Mouse (Mus musculus) limb, embryonic 14.5 days (tissue): Measurements from ENCODE around the gene Nsf. TPM values are rescaled to one million over a fixed set of nuclear protein-coding genes. Genes with fewer than 3 reads are reported as not detected.

Experiments
- ATAC-seq: fragments of 200-750 bp; cut with Nextera tagmentation; 2 replicates; pipeline ENCODE4 v1.8.0; 2017; ENCODE audit warnings: low read depth, moderate number of reproducible peaks, moderate TSS enrichment; ENCODE audit not compliant: low FRiP score
- DNase-seq: peaks from one replicate; pipeline ENCODE4 v3.0.0-alpha.2; 2015; ENCODE audit warnings: low spot score
- H3K27ac ChIP-seq: fragments of 300-500 bp; sonication (generic); replicated peaks from 2 replicates; pipeline ENCODE4 v1.5.1; 2014; ENCODE audit warnings: low read depth, mild to moderate bottlenecking, low read length, moderate library complexity, mixed read lengths
- H3K27me3 ChIP-seq: fragments of 300-500 bp; sonication (generic); 2 replicates; pipeline ENCODE4 v1.6.1; 2014; ENCODE audit warnings: low read length, mixed read lengths; ENCODE audit not compliant: control insufficient read depth, insufficient read depth
- H3K36me3 ChIP-seq: fragments of 300-500 bp; sonication (generic); 2 replicates; pipeline ENCODE4 v1.6.1; 2014; ENCODE audit warnings: mild to moderate bottlenecking, low read length, moderate library complexity, mixed read lengths; ENCODE audit not compliant: control insufficient read depth, insufficient read depth
- H3K4me1 ChIP-seq: fragments of 300-500 bp; sonication (generic); 2 replicates; pipeline ENCODE4 v1.6.1; 2014; ENCODE audit warnings: antibody characterized with exemption, low read length, mixed read lengths; ENCODE audit not compliant: control insufficient read depth, insufficient read depth
- H3K4me2 ChIP-seq: fragments of 300-500 bp; sonication (generic); replicated peaks from 2 replicates; pipeline ENCODE4 v1.6.1; 2014; ENCODE audit warnings: low read depth, mild to moderate bottlenecking, low read length, moderate library complexity; ENCODE audit not compliant: severe bottlenecking
- H3K4me3 ChIP-seq: fragments of 300-500 bp; sonication (generic); replicated peaks from 2 replicates; pipeline ENCODE4 v1.5.1; 2014; ENCODE audit warnings: low read length
- H3K9ac ChIP-seq: fragments of 300-500 bp; sonication (generic); 2 replicates; pipeline ENCODE4 v1.6.1; 2014; ENCODE audit warnings: mild to moderate bottlenecking, low read depth, low read length, moderate library complexity; ENCODE audit not compliant: severe bottlenecking
- H3K9me3 ChIP-seq: fragments of 300-500 bp; sonication (generic); 2 replicates; pipeline ENCODE4 v1.6.1; 2016; ENCODE audit warnings: low read length; ENCODE audit not compliant: control insufficient read depth
- POLR2A ChIP-seq: fragments of 200-500 bp; IDR thresholded peaks from 2 replicates; pipeline ENCODE4 v1.8.0; 2012; ENCODE audit warnings: inconsistent platforms, mild to moderate bottlenecking, moderate library complexity, borderline replicate concordance; ENCODE audit not compliant: insufficient read depth, insufficient read length; ENCODE audit errors: extremely low read depth
- WGBS: fragments of 180-500 bp; shearing (Covaris S2); extraction: QIAGEN DNeasy Blood & Tissue Kit; methylation state at CpG from one replicate; pipeline ENCODE4 v1.1.7; 2014; 5-methylcytosine and 5-hydroxymethylcytosine counted together
- polyA plus RNA-seq, 2 experiments: library from polyadenylated mRNA; depleted of rRNA in 1 of 2; stranded (reverse) in 1 of 2; unstranded in 1 of 2; fragments of >200 nt; fragmentation: Nextera tagmentation in 1 of 2; extraction: Ambion mirVana in 1 of 2; gene quantifications; 2 replicates each; pipeline versions ENCODE4 v1.2.1 to v1.2.3; 2012 to 2014

Gene Nsf
- polyA plus RNA-seq, 2 experiments = 33.5 to 43.6 TPM

DNA sequence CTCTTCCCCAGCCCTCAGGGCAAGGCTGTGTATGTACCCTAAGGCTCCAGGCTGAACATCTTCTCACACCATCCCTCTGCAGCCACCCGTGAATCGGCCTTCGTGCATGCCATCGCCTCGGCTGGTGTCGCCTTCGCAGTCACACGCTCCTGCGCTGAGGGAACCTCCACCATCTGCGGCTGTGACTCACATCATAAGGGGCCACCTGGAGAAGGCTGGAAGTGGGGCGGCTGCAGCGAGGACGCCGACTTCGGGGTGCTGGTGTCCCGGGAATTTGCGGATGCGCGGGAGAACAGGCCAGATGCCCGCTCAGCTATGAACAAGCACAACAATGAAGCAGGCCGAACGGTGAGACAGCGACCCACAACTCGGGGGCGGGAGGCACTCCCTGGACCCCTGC is 142.6 kb downstream of the Nsf start:
- no peaks in the 10 kb centered on the region for H3K9me3 ChIP-seq
- no peak overlapping the region for H3K9ac ChIP-seq
- no peak overlapping the region for H3K4me3 ChIP-seq
- H3K27me3 ChIP-seq = peaks cover 42% of the 10 kb centered on the region
- DNase-seq (no peak), ATAC-seq (no peak)
- peaks cover 13% of the 10 kb centered on the region for H3K4me1 ChIP-seq
- H3K4me2 ChIP-seq = no peak overlapping the region
- 52% methylated on average over 25 of the region's 25 CpGs for WGBS
- no peak for TF ChIP-seq POLR2A
- no peak overlapping the region for H3K27ac ChIP-seq
- no peaks in the 10 kb centered on the region for H3K36me3 ChIP-seq

DNA sequence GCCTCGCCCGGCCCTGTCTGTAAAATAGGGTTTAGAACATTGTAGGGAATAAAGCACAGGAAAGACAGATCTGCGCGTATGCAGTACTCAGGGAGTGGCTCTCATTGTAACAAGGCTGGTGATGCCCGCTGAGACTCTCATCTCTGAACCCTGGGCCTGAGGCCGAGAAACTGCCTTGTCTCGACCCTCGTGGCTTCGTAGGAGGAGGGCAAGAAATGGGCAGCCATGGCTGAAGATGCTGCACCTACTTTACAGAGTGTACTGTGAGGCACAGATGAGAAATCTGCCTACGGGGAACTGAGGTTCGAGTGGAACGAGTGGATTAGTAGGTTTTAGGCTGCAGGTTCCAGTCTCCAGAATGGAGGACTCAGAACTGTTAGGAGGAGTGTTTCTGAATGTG is 143.2 kb downstream of the Nsf start:
- peaks cover 13% of the 10 kb centered on the region for H3K4me1 ChIP-seq
- WGBS = 23% methylated on average over 12 of the region's 12 CpGs
- H3K27me3 ChIP-seq = peaks cover 42% of the 10 kb centered on the region
- no peak overlapping the region for H3K27ac ChIP-seq
- ATAC-seq = no peak
- no peak for TF ChIP-seq POLR2A
- no peaks in the 10 kb centered on the region for H3K36me3 ChIP-seq
- no peaks in the 10 kb centered on the region for H3K9me3 ChIP-seq
- H3K4me2 ChIP-seq = peak overlapping the region; percentile 97
- no peak for DNase-seq
- H3K9ac ChIP-seq = no peak overlapping the region
- peak overlapping the region; percentile 53 for H3K4me3 ChIP-seq

DNA sequence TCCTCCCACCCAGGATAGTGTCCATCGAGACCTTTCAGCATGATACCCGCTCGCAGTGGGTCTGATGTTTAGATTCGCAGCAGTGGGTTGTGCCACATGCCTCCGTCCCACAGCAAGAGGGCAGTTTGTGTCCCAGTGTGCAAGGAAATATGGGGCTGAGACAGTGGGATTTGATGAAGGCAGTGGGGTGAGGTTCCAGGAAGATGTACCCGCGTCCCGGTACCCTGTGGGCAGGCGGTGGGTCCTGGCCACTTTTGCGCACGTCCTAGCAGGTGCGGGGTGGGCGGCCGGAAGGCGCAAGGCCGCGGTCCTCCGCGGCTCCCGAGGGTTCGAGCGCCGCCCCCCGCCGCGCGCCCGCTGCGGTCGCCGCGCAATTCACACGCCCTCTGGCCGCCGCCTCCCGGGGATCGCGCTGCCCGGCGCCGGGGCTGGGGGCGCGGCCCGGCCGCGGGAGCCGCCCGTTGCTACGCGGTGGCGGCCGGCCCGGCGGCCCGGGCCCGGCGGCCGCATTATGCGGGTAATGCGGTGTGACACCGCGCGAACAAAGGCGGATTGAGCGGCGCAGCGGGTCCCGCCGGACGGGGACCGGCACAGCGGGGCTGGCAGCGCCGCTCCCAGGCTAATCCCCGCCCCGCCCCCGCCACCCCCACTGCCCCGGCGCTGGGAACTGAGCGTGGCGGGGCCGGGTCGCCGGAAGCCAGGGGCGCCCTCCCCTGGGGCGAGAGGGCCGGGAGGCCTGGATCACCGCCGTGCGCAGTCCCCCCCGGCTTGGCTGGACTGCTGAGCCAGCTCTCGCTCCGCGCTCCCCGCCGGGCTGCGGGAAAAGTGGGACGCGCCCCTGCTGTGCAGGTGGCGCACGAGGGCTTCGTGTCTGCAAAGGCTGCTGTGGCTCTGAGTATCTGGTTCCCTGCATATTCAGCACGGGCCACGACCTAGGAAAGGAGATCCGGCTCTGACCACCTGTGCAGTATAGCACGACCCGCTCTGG is 144.0 kb downstream of the Nsf start:
- H3K4me3 ChIP-seq = peak overlapping the region; percentile 53
- no peak for TF ChIP-seq POLR2A
- no peaks in the 10 kb centered on the region for H3K9me3 ChIP-seq
- 0 out of 2 replicates have a peak, but pooled peaks have one; percentile 24 for ATAC-seq
- no peaks in the 10 kb centered on the region for H3K36me3 ChIP-seq
- peak overlapping the region; percentile 97 for H3K4me2 ChIP-seq
- no peak overlapping the region for H3K27ac ChIP-seq
- peaks cover 13% of the 10 kb centered on the region for H3K4me1 ChIP-seq
- under 1% methylated on average over 67 of the region's 107 CpGs for WGBS
- DNase-seq = no peak
- H3K9ac ChIP-seq = peak overlapping the region; percentile 51
- H3K27me3 ChIP-seq = peaks cover 42% of the 10 kb centered on the region

- no peak for TF ChIP-seq POLR2A
- peaks cover 42% of the 10 kb centered on the region for H3K27me3 ChIP-seq
Observed at GRCm38 (mm10) chr11:103808771-103809610, 144.9 kb downstream of the Nsf start.

DNA sequence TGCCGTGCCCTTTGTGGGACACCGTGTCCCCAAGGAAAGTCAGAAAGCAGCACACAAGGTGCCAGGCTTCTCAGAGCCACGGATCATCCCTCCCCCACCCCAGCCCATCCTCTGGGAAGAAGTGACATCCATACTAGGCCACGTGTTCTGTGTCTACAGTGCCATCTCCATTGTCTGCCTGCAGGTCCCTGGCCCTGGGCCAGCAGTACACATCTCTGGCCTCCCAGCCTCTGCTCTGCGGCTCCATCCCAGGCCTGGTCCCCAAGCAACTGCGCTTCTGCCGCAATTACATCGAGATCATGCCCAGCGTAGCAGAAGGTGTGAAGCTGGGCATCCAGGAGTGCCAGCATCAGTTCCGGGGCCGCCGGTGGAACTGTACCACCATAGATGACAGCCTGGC is 145.9 kb downstream of the Nsf start:
- no peak overlapping the region for H3K4me2 ChIP-seq
- TF ChIP-seq POLR2A = no peak
- H3K27me3 ChIP-seq = peaks cover 42% of the 10 kb centered on the region
- no peaks in the 10 kb centered on the region for H3K9me3 ChIP-seq
- H3K4me3 ChIP-seq = no peak overlapping the region
- H3K4me1 ChIP-seq = peaks cover 13% of the 10 kb centered on the region
- no peak overlapping the region for H3K27ac ChIP-seq
- no peaks in the 10 kb centered on the region for H3K36me3 ChIP-seq
- ATAC-seq (no peak), DNase-seq (no peak)
- H3K9ac ChIP-seq = no peak overlapping the region
- 35% methylated on average over 12 of the region's 12 CpGs for WGBS

More at GRCm38 (mm10) chr11:103808771-103809610, 144.9 kb downstream of the Nsf start:
- ATAC-seq = no peak
- Histone ChIP-seq H3K9me3 (no peaks in the 10 kb centered on the region), H3K4me2 (peak overlapping the region; percentile 97), H3K4me1 (peaks cover 13% of the 10 kb centered on the region), H3K27ac (no peak overlapping the region), H3K9ac (peak overlapping the region; percentile 51; the same call in 1 of the 2 replicates), H3K4me3 (peak overlapping the region; percentile 53), H3K36me3 (no peaks in the 10 kb centered on the region)
- 4% methylated on average over 29 of the region's 29 CpGs for WGBS
- DNase-seq = no peak
